Mouse (Mus musculus): ENCODE measurements around the gene Ptpre. TPM values are rescaled to one million over a fixed set of nuclear protein-coding genes. Genes with fewer than 3 reads are reported as not detected.
A peak's percentile ranks its signal among the peaks of the same experiment; 100 is the strongest.

Gene Ptpre
- polyA plus RNA-seq, 1 experiment from 2014 or later, result 3.0 TPM

- no peaks in the 10 kb centered on the region for H3K27me3 ChIP-seq (ENCODE audit: control insufficient read depth, insufficient read depth, low read depth, low read length)
- ATAC-seq (ENCODE audit: low read depth), result peak; percentile 18; the same call in 1 of the 2 replicates
- H3K4me1 ChIP-seq (ENCODE audit: control insufficient read depth, low read depth, low read length), result peaks cover 13% of the 10 kb centered on the region
- no peak overlapping the region for H3K27ac ChIP-seq (ENCODE audit: low read length)
- WGBS (ENCODE audit: insufficient replicate concordance), result 86% methylated on average over 8 of the region's 8 CpGs
- no peak overlapping the region for H3K4me3 ChIP-seq (ENCODE audit: low read depth, low read length)
- peaks cover 99% of the 10 kb centered on the region for H3K36me3 ChIP-seq (ENCODE audit: control insufficient read depth, insufficient read depth)
- no peak overlapping the region for H3K4me2 ChIP-seq (ENCODE audit: low read depth, low read length)
- H3K9me3 ChIP-seq (replicated peaks; ENCODE audit: control insufficient read depth, low read length), result no peaks in the 10 kb centered on the region
- H3K9ac ChIP-seq (ENCODE audit: low read depth, low read length), result no peak overlapping the region
Observed at GRCm38 (mm10) chr7:135704251-135704650, 167.0 kb downstream of the Ptpre start.

GRCm38 (mm10) chr7:135705083-135705482 lies 167.8 kb downstream of the Ptpre start:
- Histone ChIP-seq H3K27me3 (ENCODE audit: control insufficient read depth, insufficient read depth, low read depth, low read length) (no peaks in the 10 kb centered on the region), H3K27ac (ENCODE audit: low read length) (0 out of 2 replicates have a peak overlapping the region, but pooled peaks have one; percentile 22), H3K4me3 (ENCODE audit: low read depth, low read length) (no peak overlapping the region), H3K36me3 (ENCODE audit: control insufficient read depth, insufficient read depth) (peaks cover 99% of the 10 kb centered on the region), H3K9ac (ENCODE audit: low read depth, low read length) (no peak overlapping the region), H3K9me3 (replicated peaks; ENCODE audit: control insufficient read depth, low read length) (no peaks in the 10 kb centered on the region), H3K4me2 (ENCODE audit: low read depth, low read length) (no peak overlapping the region), H3K4me1 (ENCODE audit: control insufficient read depth, low read depth, low read length) (peaks cover 13% of the 10 kb centered on the region)
- no peak for ATAC-seq (ENCODE audit: low read depth)
- 88% methylated on average over 1 of the region's 1 CpGs for WGBS (ENCODE audit: insufficient replicate concordance)

GRCm38 (mm10) chr7:135705753-135706152 lies 168.5 kb downstream of the Ptpre start:
- H3K4me3 ChIP-seq (ENCODE audit: low read depth, low read length), result no peak overlapping the region

GRCm38 (mm10) chr7:135710702-135711101 lies 173.4 kb downstream of the Ptpre start:
- peaks cover 12% of the 10 kb centered on the region for H3K4me1 ChIP-seq (ENCODE audit: control insufficient read depth, low read depth, low read length)
- H3K9me3 ChIP-seq (replicated peaks; ENCODE audit: control insufficient read depth, low read length), result no peaks in the 10 kb centered on the region
- H3K27ac ChIP-seq (ENCODE audit: low read length), result no peak overlapping the region
- WGBS (ENCODE audit: insufficient replicate concordance), result 62% methylated on average over 2 of the region's 2 CpGs
- no peak for ATAC-seq (ENCODE audit: low read depth)
- H3K9ac ChIP-seq (ENCODE audit: low read depth, low read length), result no peak overlapping the region
- no peak overlapping the region for H3K4me3 ChIP-seq (ENCODE audit: low read depth, low read length)
- no peaks in the 10 kb centered on the region for H3K27me3 ChIP-seq (ENCODE audit: control insufficient read depth, insufficient read depth, low read depth, low read length)
- no peak overlapping the region for H3K4me2 ChIP-seq (ENCODE audit: low read depth, low read length)
- peaks cover 65% of the 10 kb centered on the region for H3K36me3 ChIP-seq (ENCODE audit: control insufficient read depth, insufficient read depth)

More at GRCm38 (mm10) chr7:135705753-135706152, 168.5 kb downstream of the Ptpre start:
- H3K4me2 ChIP-seq (ENCODE audit: low read depth, low read length), result no peak overlapping the region
- ATAC-seq (ENCODE audit: low read depth), result no peak
- H3K4me1 ChIP-seq (ENCODE audit: control insufficient read depth, low read depth, low read length), result peaks cover 15% of the 10 kb centered on the region
- H3K9ac ChIP-seq (ENCODE audit: low read depth, low read length), result no peak overlapping the region
- 0 out of 2 replicates have a peak overlapping the region, but pooled peaks have one; percentile 0 for H3K27ac ChIP-seq (ENCODE audit: low read length)
- H3K9me3 ChIP-seq (replicated peaks; ENCODE audit: control insufficient read depth, low read length), result no peaks in the 10 kb centered on the region
- no peaks in the 10 kb centered on the region for H3K27me3 ChIP-seq (ENCODE audit: control insufficient read depth, insufficient read depth, low read depth, low read length)
- H3K36me3 ChIP-seq (ENCODE audit: control insufficient read depth, insufficient read depth), result peaks cover 99% of the 10 kb centered on the region
- WGBS (ENCODE audit: insufficient replicate concordance), result 84% methylated on average over 6 of the region's 6 CpGs

GRCm38 (mm10) chr7:135712534-135712933 lies 175.3 kb downstream of the Ptpre start:
- H3K36me3 ChIP-seq (ENCODE audit: control insufficient read depth, insufficient read depth), result peaks cover 47% of the 10 kb centered on the region
- no peaks in the 10 kb centered on the region for H3K9me3 ChIP-seq (replicated peaks; ENCODE audit: control insufficient read depth, low read length)
- no peak for ATAC-seq (ENCODE audit: low read depth)
- peak overlapping the region; percentile 98 for H3K4me3 ChIP-seq (ENCODE audit: low read depth, low read length)
- peaks cover 21% of the 10 kb centered on the region for H3K4me1 ChIP-seq (ENCODE audit: control insufficient read depth, low read depth, low read length)
- H3K9ac ChIP-seq (ENCODE audit: low read depth, low read length), result peak overlapping the region; percentile 49
- 63% methylated on average over 1 of the region's 1 CpGs for WGBS (ENCODE audit: insufficient replicate concordance)
- H3K27me3 ChIP-seq (ENCODE audit: control insufficient read depth, insufficient read depth, low read depth, low read length), result no peaks in the 10 kb centered on the region
- no peak overlapping the region for H3K27ac ChIP-seq (ENCODE audit: low read length)
- H3K4me2 ChIP-seq (ENCODE audit: low read depth, low read length), result peak overlapping the region; percentile 67

GRCm38 (mm10) chr7:135713326-135713725 lies 176.0 kb downstream of the Ptpre start:
- Histone ChIP-seq H3K27ac (ENCODE audit: low read length) (peak overlapping the region; percentile 19; the same call in 1 of the 2 replicates), H3K4me1 (ENCODE audit: control insufficient read depth, low read depth, low read length) (peaks cover 24% of the 10 kb centered on the region), H3K4me2 (ENCODE audit: low read depth, low read length) (peak overlapping the region; percentile 67), H3K27me3 (ENCODE audit: control insufficient read depth, insufficient read depth, low read depth, low read length) (no peaks in the 10 kb centered on the region), H3K9me3 (replicated peaks; ENCODE audit: control insufficient read depth, low read length) (no peaks in the 10 kb centered on the region), H3K36me3 (ENCODE audit: control insufficient read depth, insufficient read depth) (peaks cover 39% of the 10 kb centered on the region), H3K9ac (ENCODE audit: low read depth, low read length) (peak overlapping the region; percentile 49), H3K4me3 (ENCODE audit: low read depth, low read length) (peak overlapping the region; percentile 98)
- no peak for ATAC-seq (ENCODE audit: low read depth)
- WGBS (ENCODE audit: insufficient replicate concordance), result 62% methylated on average over 8 of the region's 8 CpGs

- Histone ChIP-seq H3K9ac (ENCODE audit: low read depth, low read length) (peak overlapping the region; percentile 100), H3K36me3 (ENCODE audit: control insufficient read depth, insufficient read depth) (peaks cover 21% of the 10 kb centered on the region), H3K4me1 (ENCODE audit: control insufficient read depth, low read depth, low read length) (peaks cover 29% of the 10 kb centered on the region), H3K27me3 (ENCODE audit: control insufficient read depth, insufficient read depth, low read depth, low read length) (no peaks in the 10 kb centered on the region), H3K27ac (ENCODE audit: low read length) (peak overlapping the region; percentile 94), H3K4me3 (ENCODE audit: low read depth, low read length) (peak overlapping the region; percentile 98), H3K4me2 (ENCODE audit: low read depth, low read length) (peak overlapping the region; percentile 57), H3K9me3 (replicated peaks; ENCODE audit: control insufficient read depth, low read length) (no peaks in the 10 kb centered on the region)
- under 1% methylated on average over 7 of the region's 7 CpGs for WGBS (ENCODE audit: insufficient replicate concordance)
- no peak for ATAC-seq (ENCODE audit: low read depth)
Observed at GRCm38 (mm10) chr7:135715166-135715565, 177.9 kb downstream of the Ptpre start.

- H3K36me3 ChIP-seq (ENCODE audit: control insufficient read depth, insufficient read depth), result peaks cover 14% of the 10 kb centered on the region
- H3K9ac ChIP-seq (ENCODE audit: low read depth, low read length), result peak within 1 kb of the TSS; percentile 100
- H3K4me3 ChIP-seq (ENCODE audit: low read depth, low read length), result peak within 1 kb of the TSS; percentile 98
- H3K4me2 ChIP-seq (ENCODE audit: low read depth, low read length), result peak within 1 kb of the TSS; percentile 92
- peak; percentile 31 for ATAC-seq (ENCODE audit: low read depth)
- H3K9me3 ChIP-seq (replicated peaks; ENCODE audit: control insufficient read depth, low read length), result no peaks in the 10 kb centered on the region
- H3K27me3 ChIP-seq (ENCODE audit: control insufficient read depth, insufficient read depth, low read depth, low read length), result no peaks in the 10 kb centered on the region
- peak within 1 kb of the TSS; percentile 94 for H3K27ac ChIP-seq (ENCODE audit: low read length)
- WGBS (ENCODE audit: insufficient replicate concordance), result under 1% methylated on average over 76 of the region's 82 CpGs
- peaks cover 33% of the 10 kb centered on the region for H3K4me1 ChIP-seq (ENCODE audit: control insufficient read depth, low read depth, low read length)
Observed at GRCm38 (mm10) chr7:135715642-135716444, 178.6 kb downstream of the Ptpre start, which contains the start of gene Mki67. Mki67 (minus strand) TSS chr7:135716361.

GRCm38 (mm10) chr7:135716445-135716877 lies 179.2 kb downstream of the Ptpre start:
- Histone ChIP-seq H3K4me1 (ENCODE audit: control insufficient read depth, low read depth, low read length) (peaks cover 33% of the 10 kb centered on the region), H3K4me2 (ENCODE audit: low read depth, low read length) (peak overlapping the region; percentile 92), H3K27me3 (ENCODE audit: control insufficient read depth, insufficient read depth, low read depth, low read length) (no peaks in the 10 kb centered on the region), H3K4me3 (ENCODE audit: low read depth, low read length) (peak overlapping the region; percentile 98), H3K36me3 (ENCODE audit: control insufficient read depth, insufficient read depth) (peaks cover 10% of the 10 kb centered on the region), H3K9me3 (replicated peaks; ENCODE audit: control insufficient read depth, low read length) (no peaks in the 10 kb centered on the region), H3K9ac (ENCODE audit: low read depth, low read length) (peak overlapping the region; percentile 100), H3K27ac (ENCODE audit: low read length) (peak overlapping the region; percentile 94)
- ATAC-seq (ENCODE audit: low read depth), result peak; percentile 96
- 0% methylated on average over 24 of the region's 28 CpGs for WGBS (ENCODE audit: insufficient replicate concordance)

All from liver, embryonic 16.5 days (tissue).